Mouse (Mus musculus) intestine, embryonic 14.5 days (tissue): ENCODE data around the gene Plppr5. TPM values are rescaled to one million over a fixed set of nuclear protein-coding genes. Genes with fewer than 3 reads are reported as not detected.

Source experiments
- ATAC-seq: fragments of 200-750 bp; cut with Nextera tagmentation; replicated peaks from 2 replicates; pipeline ENCODE4 v1.8.0; 2017; ENCODE audit warnings: low read depth, moderate number of reproducible peaks, moderate TSS enrichment, moderate library complexity; ENCODE audit not compliant: low FRiP score, low TSS enrichment
- DNase-seq: peaks from one replicate; pipeline ENCODE4 v3.0.0-alpha.2; 2018; ENCODE audit warnings: low spot score
- H3K27ac ChIP-seq: fragments of 300-500 bp; sonication (generic); 2 replicates; pipeline ENCODE4 v1.5.1; 2014; ENCODE audit warnings: low read depth, mild to moderate bottlenecking, control low read depth
- H3K27me3 ChIP-seq: fragments of 300-500 bp; sonication (generic); replicated peaks from 2 replicates; pipeline ENCODE4 v1.6.1; 2014; ENCODE audit warnings: low read length, control low read depth; ENCODE audit not compliant: control insufficient read depth, insufficient read depth
- H3K36me3 ChIP-seq: fragments of 300-500 bp; sonication (generic); 2 replicates; pipeline ENCODE4 v1.6.1; 2014; ENCODE audit warnings: low read length, control low read depth; ENCODE audit not compliant: control insufficient read depth, insufficient read depth
- H3K4me1 ChIP-seq: fragments of 300-500 bp; sonication (generic); replicated peaks from 2 replicates; pipeline ENCODE4 v1.6.1; 2014; ENCODE audit warnings: low read length, control low read depth, mixed read lengths; ENCODE audit not compliant: control insufficient read depth, insufficient read depth
- H3K4me2 ChIP-seq: fragments of 300-500 bp; sonication (generic); 2 replicates; pipeline ENCODE4 v1.6.1; 2014; ENCODE audit warnings: low read length
- H3K4me3 ChIP-seq: fragments of 300-500 bp; sonication (generic); 2 replicates; pipeline ENCODE4 v1.5.1; 2014; ENCODE audit warnings: low read depth, low read length, control low read depth, mixed read lengths
- H3K9ac ChIP-seq: fragments of 300-500 bp; sonication (generic); 2 replicates; pipeline ENCODE4 v1.6.1; 2014; ENCODE audit warnings: mild to moderate bottlenecking, low read length
- H3K9me3 ChIP-seq: fragments of 300-500 bp; sonication (generic); 2 replicates; pipeline ENCODE4 v1.6.1; 2016; ENCODE audit warnings: low read length, control low read depth; ENCODE audit not compliant: control insufficient read depth
- WGBS: fragments of 180-500 bp; shearing (Covaris S2); extraction: QIAGEN DNeasy Blood & Tissue Kit; methylation state at CpG from one replicate; pipeline ENCODE4 v1.1.7; 2014; 5-methylcytosine and 5-hydroxymethylcytosine counted together
- polyA plus RNA-seq: library from polyadenylated mRNA; unstranded; fragments of >200 nt; fragmentation: Nextera tagmentation; extraction: Ambion mirVana; gene quantifications from 2 replicates; pipeline ENCODE4 v1.2.1, GENCODE M21; 2014

Plppr5 gene
- polyA plus RNA-seq, 1 experiment from 2014 or later, result 1.3 TPM

DNA sequence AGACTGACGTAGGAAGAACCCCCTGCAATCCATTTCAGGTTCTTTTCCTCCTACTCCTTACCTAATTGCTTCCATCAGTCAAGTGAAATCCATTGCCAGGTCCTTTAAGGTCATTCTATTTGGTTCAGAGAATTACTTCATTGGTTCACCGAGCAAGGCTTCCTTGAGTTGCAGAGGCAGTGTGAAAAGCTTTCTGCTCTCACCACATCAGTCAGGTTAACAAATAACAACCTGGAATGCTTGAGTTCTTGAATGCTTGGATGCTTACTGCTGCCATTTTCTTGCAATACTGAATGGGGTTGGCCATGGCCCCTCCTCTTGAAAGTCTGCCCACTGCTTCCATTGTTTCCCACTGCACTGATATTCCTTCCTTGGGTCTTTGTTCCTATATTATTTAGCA, 28.8 kb downstream of the Plppr5 start:
- WGBS, result 75% methylated on average over 2 of the region's 2 CpGs
- H3K36me3 ChIP-seq, result no peaks in the 10 kb centered on the region
- H3K9ac ChIP-seq, result no peak overlapping the region
- no peak overlapping the region for H3K27ac ChIP-seq
- no peaks in the 10 kb centered on the region for H3K9me3 ChIP-seq
- H3K4me3 ChIP-seq, result no peak overlapping the region
- H3K4me2 ChIP-seq, result no peak overlapping the region
- H3K4me1 ChIP-seq, result no peaks in the 10 kb centered on the region
- DNase-seq (no peak), ATAC-seq (no peak)
- H3K27me3 ChIP-seq, result no peaks in the 10 kb centered on the region

DNA sequence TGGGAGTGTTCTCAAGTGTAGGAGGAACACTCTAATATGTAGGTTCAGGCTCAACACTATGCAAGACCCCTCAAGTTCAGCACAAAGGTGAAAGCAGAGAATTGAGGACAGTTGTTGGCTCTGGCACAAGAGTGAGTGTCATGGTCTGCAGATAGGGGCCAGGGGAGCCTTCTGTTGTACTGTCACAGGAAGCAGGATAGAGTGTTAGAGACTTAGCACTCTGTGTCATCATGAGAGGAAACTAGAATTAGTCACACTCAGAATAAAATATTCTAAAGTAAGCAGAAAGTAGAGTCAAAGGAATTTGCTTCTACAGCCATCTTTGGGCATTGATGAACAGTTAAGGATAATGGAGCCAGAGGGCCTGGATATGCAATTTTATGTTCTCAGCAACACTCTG, 31.7 kb downstream of the Plppr5 start:
- no peak overlapping the region for H3K4me3 ChIP-seq
- H3K9ac ChIP-seq, result no peak overlapping the region
- no peaks in the 10 kb centered on the region for H3K36me3 ChIP-seq
- no peaks in the 10 kb centered on the region for H3K9me3 ChIP-seq
- no peaks in the 10 kb centered on the region for H3K27me3 ChIP-seq
- no peak overlapping the region for H3K4me2 ChIP-seq
- ATAC-seq (no peak), DNase-seq (no peak)
- no peaks in the 10 kb centered on the region for H3K4me1 ChIP-seq
- H3K27ac ChIP-seq, result no peak overlapping the region

DNA sequence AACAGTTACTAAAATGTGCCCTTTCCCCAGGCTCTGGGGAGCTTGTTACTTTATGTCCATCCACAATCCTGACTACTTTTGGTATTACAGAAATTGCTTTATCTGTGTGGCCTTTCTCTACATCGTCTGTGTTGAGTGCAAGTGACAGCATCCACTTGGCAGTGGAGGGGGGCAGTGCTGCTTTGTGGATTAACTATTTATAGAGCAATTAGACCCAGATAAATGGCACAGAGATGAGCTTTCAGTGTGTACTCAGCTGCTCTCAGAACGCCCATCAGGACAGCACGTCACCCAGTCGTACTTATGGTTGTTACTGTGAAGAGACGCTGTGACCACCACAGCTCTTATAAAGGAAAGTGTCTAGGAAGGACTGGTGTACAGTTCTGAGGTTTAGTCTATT, 36.8 kb downstream of the Plppr5 start:
- no peak overlapping the region for H3K4me2 ChIP-seq
- no peak overlapping the region for H3K9ac ChIP-seq
- DNase-seq (no peak), ATAC-seq (no peak)
- H3K9me3 ChIP-seq, result no peaks in the 10 kb centered on the region
- H3K4me1 ChIP-seq, result no peaks in the 10 kb centered on the region
- WGBS, result 78% methylated on average over 5 of the region's 5 CpGs
- no peak overlapping the region for H3K4me3 ChIP-seq
- H3K36me3 ChIP-seq, result no peaks in the 10 kb centered on the region
- no peaks in the 10 kb centered on the region for H3K27me3 ChIP-seq
- H3K27ac ChIP-seq, result no peak overlapping the region

DNA sequence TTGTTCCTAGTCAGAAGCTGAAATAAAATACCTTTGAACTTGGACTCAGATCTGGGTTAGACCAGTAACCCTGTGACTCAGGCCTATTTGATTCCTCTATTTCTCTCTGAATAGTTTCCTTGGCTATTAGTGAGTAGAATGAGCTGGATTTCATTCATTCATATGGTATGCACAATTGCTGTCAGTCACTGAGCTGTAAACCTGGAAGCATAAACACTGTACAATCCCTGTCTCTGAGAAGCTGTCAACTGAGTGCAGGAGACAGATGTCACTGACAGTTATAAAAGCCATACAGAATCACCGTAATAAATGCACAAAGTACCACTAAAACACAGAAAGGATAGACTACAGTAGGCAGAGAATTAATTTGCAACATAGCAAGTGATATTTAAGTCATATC, 40.2 kb downstream of the Plppr5 start:
- ATAC-seq, result no peak
- no peak for DNase-seq
- Histone ChIP-seq H3K27ac (no peak overlapping the region), H3K4me2 (no peak overlapping the region), H3K9me3 (no peaks in the 10 kb centered on the region), H3K36me3 (no peaks in the 10 kb centered on the region), H3K9ac (no peak overlapping the region), H3K27me3 (no peaks in the 10 kb centered on the region), H3K4me3 (no peak overlapping the region), H3K4me1 (no peaks in the 10 kb centered on the region)
- WGBS, result 78% methylated on average over 1 of the region's 1 CpGs

DNA sequence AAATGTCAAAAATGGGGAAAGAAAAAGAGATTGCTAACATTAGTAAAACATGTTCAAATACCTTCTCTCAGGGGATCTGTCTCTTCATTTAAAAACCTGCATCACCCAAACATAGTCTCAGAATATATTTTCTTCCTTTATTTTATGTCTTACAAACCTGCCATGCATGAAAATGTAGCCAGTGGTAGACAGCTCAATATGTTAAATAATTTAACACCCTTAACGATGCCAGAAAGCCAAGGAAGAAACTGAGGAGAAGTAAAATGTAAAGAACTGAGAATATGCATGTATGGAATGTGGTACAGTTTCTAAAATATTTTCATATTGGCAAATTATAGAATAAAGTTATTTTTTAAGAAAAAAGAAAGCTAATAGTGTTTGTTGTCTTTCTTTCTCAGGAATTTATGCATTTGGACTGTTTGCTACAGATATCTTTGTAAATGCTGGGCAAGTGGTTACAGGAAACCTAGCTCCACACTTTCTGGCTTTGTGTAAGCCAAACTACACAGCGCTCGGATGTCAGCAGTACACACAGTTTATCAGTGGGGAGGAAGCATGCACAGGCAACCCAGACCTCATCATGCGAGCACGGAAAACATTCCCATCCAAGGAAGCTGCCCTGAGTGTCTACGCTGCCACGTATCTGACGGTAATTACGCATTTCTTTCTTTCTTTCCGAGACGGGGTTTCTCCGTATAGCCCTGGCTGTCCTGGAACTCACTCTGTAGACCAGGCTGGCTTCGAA, 50.8 kb downstream of the Plppr5 start:
- WGBS, result 89% methylated on average over 13 of the region's 13 CpGs
- ATAC-seq (no peak), DNase-seq (no peak)
- Histone ChIP-seq H3K36me3 (no peaks in the 10 kb centered on the region), H3K9me3 (no peaks in the 10 kb centered on the region), H3K27me3 (no peaks in the 10 kb centered on the region), H3K4me1 (no peaks in the 10 kb centered on the region), H3K9ac (no peak overlapping the region), H3K4me2 (no peak overlapping the region), H3K4me3 (no peak overlapping the region), H3K27ac (no peak overlapping the region)

DNA sequence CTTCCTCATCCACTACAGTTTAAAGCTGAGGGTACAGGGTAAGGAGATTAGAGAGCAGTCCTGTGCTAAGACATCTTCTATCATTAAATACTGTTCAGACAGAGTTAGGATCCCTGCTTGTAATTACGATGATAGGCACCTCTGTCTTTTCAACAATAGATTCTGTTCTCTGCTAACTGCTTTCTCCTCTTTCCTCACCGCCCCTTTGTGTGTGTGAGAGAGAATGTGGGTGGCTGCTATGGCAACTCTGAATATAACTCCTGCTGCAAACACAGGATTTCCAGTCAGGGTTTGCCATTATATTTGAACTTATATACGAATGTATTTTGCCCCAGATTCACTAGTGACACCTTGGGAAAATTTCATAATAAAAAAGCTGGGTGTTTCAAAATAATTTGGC, 54.2 kb downstream of the Plppr5 start:
- 69% methylated on average over 3 of the region's 3 CpGs for WGBS
- H3K9ac ChIP-seq, result no peak overlapping the region
- no peaks in the 10 kb centered on the region for H3K9me3 ChIP-seq
- no peak overlapping the region for H3K4me3 ChIP-seq
- no peaks in the 10 kb centered on the region for H3K27me3 ChIP-seq
- H3K4me2 ChIP-seq, result no peak overlapping the region
- DNase-seq (no peak), ATAC-seq (no peak)
- no peaks in the 10 kb centered on the region for H3K36me3 ChIP-seq
- no peaks in the 10 kb centered on the region for H3K4me1 ChIP-seq
- no peak overlapping the region for H3K27ac ChIP-seq

DNA sequence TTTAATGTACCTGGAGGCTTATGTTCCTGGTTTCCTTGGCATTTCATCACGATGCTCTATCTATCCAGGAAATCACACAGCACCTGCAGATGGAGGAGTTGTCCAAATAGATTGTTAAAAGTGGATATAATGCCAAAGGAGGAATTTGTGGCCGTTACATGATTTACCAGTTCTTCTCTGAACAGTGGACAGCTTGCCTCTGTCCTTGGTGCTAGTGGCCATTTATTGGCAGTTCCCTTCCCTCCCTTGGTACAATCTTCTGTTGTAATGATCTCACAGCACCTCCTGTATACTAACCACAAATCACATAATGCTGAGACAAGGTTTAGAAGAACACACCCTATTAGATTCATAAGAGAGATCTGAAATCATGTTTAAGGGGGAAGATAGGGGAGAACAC, 55.7 kb downstream of the Plppr5 start:
- H3K4me1 ChIP-seq, result no peaks in the 10 kb centered on the region
- no peaks in the 10 kb centered on the region for H3K36me3 ChIP-seq
- no peak overlapping the region for H3K4me2 ChIP-seq
- no peaks in the 10 kb centered on the region for H3K27me3 ChIP-seq
- no peak overlapping the region for H3K9ac ChIP-seq
- WGBS, result 42% methylated on average over 2 of the region's 2 CpGs
- no peaks in the 10 kb centered on the region for H3K9me3 ChIP-seq
- ATAC-seq, result no peak
- H3K4me3 ChIP-seq, result no peak overlapping the region
- DNase-seq, result no peak
- H3K27ac ChIP-seq, result no peak overlapping the region

DNA sequence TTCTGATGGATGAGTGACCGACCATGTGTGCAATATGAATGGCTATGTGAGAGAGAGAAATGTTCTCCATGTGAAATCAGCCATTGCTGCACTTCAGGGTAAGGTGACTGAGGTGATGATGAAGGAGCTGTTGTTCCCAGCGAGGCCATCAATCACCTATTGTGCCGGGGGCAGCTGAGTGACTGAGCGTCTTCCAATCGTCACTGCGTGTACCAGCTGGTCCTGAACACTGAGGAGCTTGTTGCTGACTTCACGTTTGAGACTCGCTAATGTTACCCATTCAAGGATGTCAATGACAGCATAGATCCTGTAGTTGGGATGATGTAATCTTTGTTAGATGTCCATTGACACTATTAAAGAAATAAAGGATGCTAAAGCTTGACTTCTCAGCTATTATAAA, 74.0 kb downstream of the Plppr5 start:
- WGBS, result 74% methylated on average over 8 of the region's 8 CpGs
- DNase-seq (no peak), ATAC-seq (no peak)
- no peak overlapping the region for H3K4me2 ChIP-seq
- no peak overlapping the region for H3K4me3 ChIP-seq
- no peaks in the 10 kb centered on the region for H3K36me3 ChIP-seq
- H3K27me3 ChIP-seq, result no peaks in the 10 kb centered on the region
- H3K9me3 ChIP-seq, result no peaks in the 10 kb centered on the region
- H3K4me1 ChIP-seq, result no peaks in the 10 kb centered on the region
- H3K27ac ChIP-seq, result no peak overlapping the region
- no peak overlapping the region for H3K9ac ChIP-seq

DNA sequence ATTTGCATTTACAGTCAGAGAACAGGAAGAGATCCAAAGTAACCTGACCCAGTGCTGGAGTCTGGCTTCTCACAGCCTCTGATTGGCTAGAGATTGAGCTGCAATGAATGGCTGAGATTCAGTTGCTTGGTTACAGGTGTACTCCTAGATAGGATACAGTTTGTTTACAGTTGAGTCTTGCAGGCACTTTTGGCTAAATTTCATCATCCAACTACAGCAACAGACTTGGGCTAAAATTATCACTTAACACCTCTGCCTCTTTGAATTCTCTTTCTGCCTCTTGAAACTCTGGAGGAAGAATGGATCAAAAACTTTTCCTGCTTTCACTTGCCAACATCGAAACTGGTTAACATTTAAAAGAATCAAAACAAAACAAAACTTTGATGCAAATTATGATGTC, 89.7 kb downstream of the Plppr5 start:
- no peak overlapping the region for H3K4me2 ChIP-seq
- no peak overlapping the region for H3K9ac ChIP-seq
- no peaks in the 10 kb centered on the region for H3K4me1 ChIP-seq
- DNase-seq (no peak), ATAC-seq (no peak)
- no peak overlapping the region for H3K4me3 ChIP-seq
- no peak overlapping the region for H3K27ac ChIP-seq
- H3K36me3 ChIP-seq, result no peaks in the 10 kb centered on the region
- no peaks in the 10 kb centered on the region for H3K9me3 ChIP-seq
- WGBS, result 83% methylated on average over 1 of the region's 1 CpGs
- no peaks in the 10 kb centered on the region for H3K27me3 ChIP-seq
